Mouse (Mus musculus): ENCODE measurements around the gene Foxd1. TPM values are rescaled to one million over a fixed set of nuclear protein-coding genes. Genes with fewer than 3 reads are reported as not detected.

Gene Foxd1
- total RNA-seq, 2 experiments from 2014 or later, result 0.05 TPM; not detected in 1

DNA sequence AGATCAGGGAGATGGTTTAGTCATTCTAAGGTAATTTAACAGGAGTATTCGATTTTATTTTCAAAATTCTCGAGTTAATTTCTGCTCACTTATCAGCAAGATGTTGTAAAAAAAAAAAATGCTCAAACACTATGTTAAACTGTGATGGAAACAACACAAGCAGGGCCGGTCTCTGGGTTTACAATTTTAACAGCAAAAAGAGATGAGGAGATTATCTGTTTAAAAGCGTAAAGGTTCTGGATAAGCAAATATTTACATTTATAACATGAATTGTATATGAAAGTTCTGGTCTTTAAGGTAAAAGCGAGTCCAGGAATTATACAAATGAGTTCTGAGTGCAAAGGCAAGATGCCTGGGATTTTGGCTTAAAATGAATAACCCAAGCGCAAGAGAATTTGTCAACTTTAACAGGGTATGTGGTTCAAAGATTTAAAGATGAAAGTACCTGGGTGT, 3.0 kb downstream of the Foxd1 start:
- H3K4me3 ChIP-seq, result no peak overlapping the region

DNA sequence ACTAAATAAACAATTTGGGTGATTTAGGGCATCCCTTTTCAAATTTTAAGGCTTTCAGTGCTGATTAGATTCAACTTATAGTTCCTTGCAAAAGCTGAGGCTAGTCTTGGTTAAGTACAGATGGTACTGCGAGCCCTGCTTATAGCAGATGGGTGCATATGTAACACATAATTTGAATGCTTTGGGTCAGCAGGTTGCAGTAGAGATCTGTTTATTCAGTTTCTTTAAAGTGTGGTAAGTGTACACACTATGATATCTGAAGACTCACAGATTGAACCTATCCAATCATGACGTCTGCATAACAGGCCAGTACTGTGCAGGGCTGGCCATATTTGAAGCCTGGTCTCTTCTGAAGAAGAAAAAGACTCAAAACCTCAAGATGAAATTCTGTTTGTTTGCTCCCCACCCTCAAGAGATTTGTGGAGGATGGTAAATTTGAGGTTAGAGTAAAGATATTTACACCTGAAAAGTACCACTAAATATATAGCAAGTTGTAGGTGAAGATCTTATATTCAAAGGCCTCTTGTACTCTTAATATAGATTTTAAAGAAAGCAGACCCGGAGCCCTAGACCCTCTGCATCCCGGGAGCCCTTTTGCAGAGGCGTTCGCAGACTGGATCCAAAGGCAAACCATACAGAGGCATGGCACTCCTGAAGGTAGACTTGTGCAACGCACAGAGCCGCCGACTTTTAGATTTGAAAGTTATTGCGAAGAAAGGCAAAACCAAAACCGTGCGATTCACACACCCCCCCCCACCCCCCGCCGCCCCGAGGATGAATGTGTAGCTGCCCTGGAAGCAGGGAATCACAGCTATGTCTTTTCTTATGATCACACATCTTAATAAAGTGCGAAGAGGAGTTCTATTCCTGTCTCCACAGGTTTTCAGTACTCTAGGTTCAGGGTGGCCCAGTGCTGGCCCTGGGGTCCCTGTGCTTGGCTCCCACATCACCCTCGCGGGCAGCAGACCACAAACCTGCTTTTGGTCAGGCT, 3.7 kb downstream of the Foxd1 start:
- no peak for TF ChIP-seq CTCF (IDR thresholded peaks at IDR 0.05)
- DNase-seq, result no peak
- intact Hi-C loops (cut with DNase I), result loop anchor here (10.0 kb wide), 1 partner anchor 147 kb away; no protein-coding TSS in a partner anchor
- no peak overlapping the region for H3K4me3 ChIP-seq
- H3K27ac ChIP-seq, result no peak overlapping the region

More for the DNA sequence above, 3.0 kb downstream of the Foxd1 start:
- no peak for TF ChIP-seq CTCF (IDR thresholded peaks at IDR 0.05)
- no peak for DNase-seq
- H3K27ac ChIP-seq, result no peak overlapping the region
- intact Hi-C loops (cut with DNase I), result loop anchor here (10.0 kb wide), 1 partner anchor 148 kb away; no protein-coding TSS in a partner anchor

DNA sequence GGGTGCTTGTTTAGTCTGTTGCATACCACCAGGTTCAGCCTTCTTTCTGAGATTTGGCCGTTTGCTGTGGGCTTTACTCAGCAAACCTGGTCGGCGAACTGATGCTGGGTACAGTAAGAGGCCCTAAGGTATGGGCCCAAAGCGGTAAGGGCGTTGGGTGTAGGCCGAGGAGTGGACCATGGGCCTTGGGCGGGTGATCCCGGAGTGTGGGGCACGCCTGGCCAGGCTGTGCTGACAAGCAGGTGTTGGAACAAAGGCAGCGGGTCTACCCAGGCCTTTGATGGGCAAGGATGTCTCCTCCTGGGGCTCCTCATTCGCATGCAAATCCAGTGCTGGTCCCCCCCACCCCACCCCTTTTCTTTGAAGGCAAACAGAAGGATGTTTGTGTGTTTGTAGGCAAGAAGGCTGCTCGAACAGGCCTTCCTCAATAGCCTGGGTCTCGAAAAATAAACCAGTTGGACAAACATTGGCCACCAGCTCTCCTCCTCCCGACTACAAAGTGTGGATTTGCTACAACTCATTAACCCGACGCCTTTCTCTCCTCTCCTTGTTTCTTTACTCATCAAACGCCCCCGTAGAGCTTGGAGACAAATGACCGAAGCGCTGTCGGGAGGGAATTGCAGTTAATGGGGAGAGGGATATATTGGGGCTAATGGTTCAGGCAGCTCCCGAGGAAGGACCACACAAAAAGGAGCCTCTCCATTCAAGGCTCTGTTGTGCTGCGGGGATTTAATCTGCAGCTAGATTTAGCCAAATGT, 4.6 kb downstream of the Foxd1 start:
- no peak for DNase-seq
- H3K27ac ChIP-seq, result no peak overlapping the region
- H3K4me3 ChIP-seq, result no peak overlapping the region
- intact Hi-C loops (cut with DNase I), result loop anchor here (10.0 kb wide), 1 partner anchor 146 kb away; no protein-coding TSS in a partner anchor
- no peak for TF ChIP-seq CTCF (IDR thresholded peaks at IDR 0.05)

DNA sequence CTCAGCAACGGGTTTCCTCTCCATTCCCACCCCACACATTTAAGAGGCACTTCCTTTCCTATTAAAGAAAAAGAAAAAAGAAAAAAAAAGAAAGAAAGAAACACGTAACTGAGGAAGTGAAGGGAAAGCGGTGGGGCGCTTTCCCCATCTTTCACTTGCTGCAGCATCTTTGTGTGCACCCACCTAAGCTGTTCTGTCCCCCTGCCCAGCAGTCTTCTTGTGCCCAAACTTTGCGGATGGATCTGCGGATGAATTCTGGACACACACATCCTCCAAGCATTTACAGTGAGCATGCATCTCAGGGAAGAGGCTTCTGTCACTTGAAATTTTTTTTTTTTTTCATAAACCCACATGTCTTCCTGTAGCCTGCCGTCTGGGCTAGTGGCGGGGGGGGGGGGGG, 5.3 kb downstream of the Foxd1 start:
- intact Hi-C loops (cut with DNase I), result loop anchor here (10.0 kb wide), 1 partner anchor 145 kb away; no protein-coding TSS in a partner anchor
- H3K4me3 ChIP-seq, result no peak overlapping the region
- TF ChIP-seq CTCF (IDR thresholded peaks at IDR 0.05), result no peak
- DNase-seq, result no peak
- H3K27ac ChIP-seq, result no peak overlapping the region

DNA sequence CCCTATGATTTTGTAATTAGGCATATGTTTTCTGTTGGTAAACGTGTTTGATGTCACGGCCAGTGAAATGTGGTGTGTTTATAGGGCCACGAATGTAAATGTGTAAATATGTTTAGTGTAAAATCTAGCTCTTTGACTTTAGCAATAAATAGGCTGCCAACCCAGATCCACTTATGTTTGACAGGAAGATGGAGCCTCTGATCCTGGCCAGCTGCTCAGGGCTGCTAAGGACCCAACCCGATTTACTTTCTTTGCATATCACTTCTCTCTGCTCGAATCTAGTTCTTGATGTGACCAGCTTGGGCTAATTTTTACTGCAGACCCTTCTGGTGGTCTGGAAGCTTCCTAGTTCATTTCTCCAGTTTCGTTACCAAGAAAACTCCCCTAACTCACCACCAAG, 6.3 kb downstream of the Foxd1 start:
- TF ChIP-seq CTCF (IDR thresholded peaks at IDR 0.05), result no peak
- Histone ChIP-seq H3K4me3 (no peak overlapping the region), H3K27ac (no peak overlapping the region)
- DNase-seq, result no peak
- intact Hi-C loops (cut with DNase I), result no loop called here

DNA sequence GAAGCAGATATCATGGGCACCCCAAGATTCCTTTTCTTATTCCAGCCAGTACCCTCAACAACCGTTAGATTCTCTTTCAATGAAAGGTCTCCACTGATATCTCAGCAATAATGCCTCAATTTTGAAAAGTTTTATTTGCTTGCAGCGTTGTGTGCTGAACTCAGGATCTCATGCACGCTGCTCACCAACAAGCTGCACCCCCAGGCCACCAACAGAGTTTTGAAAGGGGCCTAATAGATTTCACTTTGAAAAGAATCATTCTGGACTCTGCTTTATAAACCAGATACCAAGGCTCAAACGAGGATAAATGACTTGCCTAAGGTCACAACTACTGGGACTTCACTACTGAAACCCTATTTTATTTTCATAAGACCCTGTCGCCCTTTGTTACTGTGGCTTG, 7.1 kb downstream of the Foxd1 start:
- DNase-seq, result no peak

DNA sequence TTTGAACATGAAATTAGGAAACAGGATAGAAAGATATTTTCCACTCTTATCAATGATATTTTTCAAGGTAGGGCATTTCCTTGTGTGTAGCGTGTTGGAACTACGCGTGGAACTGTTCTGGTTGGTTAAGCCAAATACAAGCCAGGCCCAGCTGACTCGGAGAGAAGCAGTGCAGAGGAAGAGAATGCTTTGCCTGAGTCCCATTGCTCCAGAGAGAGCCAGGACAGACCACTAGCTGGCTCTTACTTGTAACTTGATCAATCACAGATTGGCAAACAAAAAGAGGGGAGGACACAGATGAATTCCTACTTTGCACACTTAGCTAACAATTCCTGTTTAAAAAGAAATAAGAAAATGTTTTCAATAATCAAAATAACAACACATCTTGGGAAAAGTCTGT, 9.0 kb downstream of the Foxd1 start:
- intact Hi-C loops (cut with DNase I), result no loop called here
- no peak for DNase-seq
- TF ChIP-seq CTCF (IDR thresholded peaks at IDR 0.05), result no peak
- H3K4me3 ChIP-seq, result no peak overlapping the region
- no peak overlapping the region for H3K27ac ChIP-seq

More for the DNA sequence above, 7.1 kb downstream of the Foxd1 start:
- no peak overlapping the region for H3K4me3 ChIP-seq
- H3K27ac ChIP-seq, result no peak overlapping the region
- intact Hi-C loops (cut with DNase I), result no loop called here
- TF ChIP-seq CTCF (IDR thresholded peaks at IDR 0.05), result no peak

DNA sequence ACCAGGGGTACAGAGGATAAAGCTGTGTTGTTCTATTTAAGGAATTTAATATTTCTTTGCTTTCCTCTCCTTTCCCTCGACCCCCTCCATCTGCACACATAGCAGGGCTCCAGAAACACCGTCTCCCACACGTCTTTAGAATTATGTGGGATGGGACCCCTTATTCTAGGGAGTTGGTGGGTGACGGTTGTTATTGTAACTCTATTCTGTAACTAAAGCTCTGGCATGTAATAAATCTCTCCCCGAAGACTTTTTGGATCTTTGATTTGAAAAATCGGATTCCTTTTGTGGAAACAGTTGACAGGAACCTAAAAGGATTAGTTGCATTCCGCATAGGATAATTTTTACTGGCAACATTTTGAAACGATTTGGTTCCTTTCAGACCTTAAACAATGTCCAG, 11.0 kb downstream of the Foxd1 start:
- intact Hi-C loops (cut with DNase I), result no loop called here
- Histone ChIP-seq H3K4me3 (no peak overlapping the region), H3K27ac (no peak overlapping the region)

DNA sequence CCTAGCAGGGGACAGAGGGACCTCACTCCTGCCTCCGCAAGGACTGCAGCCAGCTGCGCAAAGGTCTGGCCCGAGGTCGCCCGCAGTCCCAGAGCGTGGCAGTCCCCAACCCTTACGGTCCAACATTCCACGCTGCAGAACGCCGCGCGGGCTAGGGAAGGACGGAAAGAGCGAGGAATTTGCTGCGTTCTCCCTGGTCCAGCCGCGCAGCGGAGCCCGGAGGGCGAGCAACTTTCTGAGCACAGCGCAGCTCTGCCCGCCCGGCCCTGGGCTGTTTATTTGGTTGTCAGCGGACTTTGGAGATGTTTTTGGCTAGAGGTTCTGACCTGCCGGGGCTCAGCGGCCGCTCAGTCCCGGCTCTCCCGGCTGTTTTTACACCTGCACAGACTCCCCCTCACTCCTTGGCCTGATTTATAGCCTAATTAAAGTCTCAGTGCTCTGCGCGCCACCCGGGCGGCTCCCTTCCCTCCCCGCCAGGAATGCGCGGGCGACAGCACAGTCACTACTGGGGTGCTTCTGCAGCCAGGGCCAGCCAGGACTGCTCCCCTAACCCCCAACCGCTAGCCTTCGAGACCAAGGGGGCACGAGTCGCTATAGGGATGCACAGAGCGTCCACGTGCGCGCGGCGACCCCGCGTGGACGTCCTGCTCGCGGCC, 11.9 kb downstream of the Foxd1 start:
- peak overlapping the region; percentile 28 for H3K4me3 ChIP-seq
- DNase-seq, result no peak

More for the DNA sequence above, 11.0 kb downstream of the Foxd1 start:
- no peak for DNase-seq
- TF ChIP-seq CTCF (IDR thresholded peaks at IDR 0.05), result no peak

DNA sequence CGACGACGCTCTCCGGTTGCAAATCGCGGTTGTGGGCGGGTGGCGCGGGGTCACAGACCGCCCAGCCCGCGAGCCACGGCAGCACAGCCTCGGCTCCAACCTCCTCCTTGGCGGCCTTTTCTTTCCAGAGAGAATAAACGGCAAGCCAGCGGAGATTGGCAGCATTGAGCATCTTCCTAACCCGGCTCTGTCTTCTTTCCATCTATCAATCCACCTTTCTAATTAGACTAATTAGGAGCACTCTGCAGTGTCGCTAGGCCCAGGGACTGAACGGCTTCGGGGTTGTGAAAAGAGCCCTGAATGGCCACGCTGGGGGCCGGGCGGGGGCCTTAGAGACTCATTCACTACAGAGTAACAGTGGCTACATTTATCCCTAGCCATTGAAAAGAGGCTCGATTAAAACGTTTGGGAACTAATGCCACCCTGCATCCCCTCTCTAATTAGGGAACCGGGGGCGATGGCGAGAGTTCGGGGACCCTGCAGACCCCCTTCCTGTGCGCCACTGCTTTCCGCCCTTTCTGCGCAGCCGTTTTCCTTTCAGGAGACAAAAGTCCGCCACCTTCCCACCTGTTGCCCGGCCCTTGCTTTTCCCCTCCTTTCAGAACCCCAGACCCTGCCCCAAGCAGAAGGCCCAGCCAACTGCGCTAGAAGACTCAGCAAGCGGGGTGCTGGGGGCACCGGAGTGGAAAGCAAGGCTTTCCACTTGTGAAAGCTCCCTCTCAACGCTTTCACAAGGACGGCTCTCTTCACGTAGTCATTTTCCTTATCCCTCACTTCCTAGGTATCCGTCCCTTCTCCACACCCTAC, 12.6 kb downstream of the Foxd1 start:
- Histone ChIP-seq H3K4me3 (peak overlapping the region; percentile 28), H3K27ac (no peak overlapping the region)
- intact Hi-C loops (cut with DNase I), result no loop called here
- no peak for DNase-seq
- no peak for TF ChIP-seq CTCF (IDR thresholded peaks at IDR 0.05)

More for the DNA sequence above, 11.9 kb downstream of the Foxd1 start:
- no peak overlapping the region for H3K27ac ChIP-seq
- intact Hi-C loops (cut with DNase I), result no loop called here
- no peak for TF ChIP-seq CTCF (IDR thresholded peaks at IDR 0.05)

DNA sequence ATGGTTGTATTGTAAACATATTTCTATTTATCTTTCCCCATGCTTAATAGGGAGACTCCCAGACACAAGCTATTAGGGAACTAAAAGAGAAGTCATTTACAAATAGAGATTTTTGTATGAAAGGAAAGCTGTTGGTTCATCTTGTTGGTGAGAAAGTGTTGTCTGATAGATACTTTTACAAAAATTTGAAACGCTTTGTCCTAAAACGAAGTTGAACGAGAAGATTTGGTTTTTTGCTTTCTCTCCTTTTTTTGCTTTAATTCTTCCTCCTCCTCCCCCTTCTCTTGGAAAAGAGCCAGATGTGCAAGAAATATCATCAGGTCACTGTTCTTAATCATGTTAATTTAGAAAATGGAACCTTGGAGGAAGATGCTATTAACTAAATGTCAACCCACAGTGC, 13.6 kb downstream of the Foxd1 start:
- Histone ChIP-seq H3K4me3 (no peak overlapping the region), H3K27ac (no peak overlapping the region)
- DNase-seq, result no peak
- intact Hi-C loops (cut with DNase I), result no loop called here
- no peak for TF ChIP-seq CTCF (IDR thresholded peaks at IDR 0.05)
